Mouse (Mus musculus): ENCODE results near the gene Stxbp5l. TPM values are rescaled to one million over a fixed set of nuclear protein-coding genes. Genes with fewer than 3 reads are reported as not detected.
"Not testable (repeated sequence)": the region's sequence is repeated elsewhere in the genome, so short reads cannot be mapped to it uniquely, and the experiment has no call there.

Stxbp5l gene
- polyA plus RNA-seq, 1 experiment = 1.8 TPM

- peak; percentile 50 for DNase-seq
- 45% methylated on average over 2 of the region's 2 CpGs for WGBS
- TF ChIP-seq POLR2A (IDR thresholded peaks at IDR 0.05; ENCODE audit: low read depth, low read length) = no peak
- TF ChIP-seq CTCF (conservative IDR thresholded peaks at IDR 0.05; ENCODE audit: insufficient read depth, insufficient read length, low read depth, low read length) = no peak
Observed at GRCm38 (mm10) chr16:37363958-37364357, 20.8 kb downstream of the Stxbp5l start.

GRCm38 (mm10) chr16:37355621-37356020 is 29.1 kb downstream of the Stxbp5l start:
- Histone ChIP-seq H3K4me1 (ENCODE audit: control insufficient read depth, insufficient read depth, low read length) (no peaks in the 10 kb centered on the region), H3K27me3 (replicated peaks; ENCODE audit: control insufficient read depth, insufficient read depth, low read length) (no peaks in the 10 kb centered on the region), H3K36me3 (ENCODE audit: control insufficient read depth, insufficient read depth, low read length) (no peaks in the 10 kb centered on the region), H3K27ac (ENCODE audit: insufficient read depth, low read depth, low read length) (no peak overlapping the region), H3K4me3 (ENCODE audit: insufficient read depth, low read depth, low read length) (no peak overlapping the region)
- DNase-seq = no peak
- WGBS = 90% methylated on average over 3 of the region's 3 CpGs
- no peak for TF ChIP-seq POLR2A (IDR thresholded peaks at IDR 0.05; ENCODE audit: low read depth, low read length)
- TF ChIP-seq CTCF (conservative IDR thresholded peaks at IDR 0.05; ENCODE audit: insufficient read depth, insufficient read length, low read depth, low read length) = no peak

More at GRCm38 (mm10) chr16:37363958-37364357, 20.8 kb downstream of the Stxbp5l start:
- H3K27ac ChIP-seq (ENCODE audit: insufficient read depth, low read depth, low read length) = no peak overlapping the region
- H3K4me3 ChIP-seq (ENCODE audit: insufficient read depth, low read depth, low read length) = no peak overlapping the region
- H3K27me3 ChIP-seq (replicated peaks; ENCODE audit: control insufficient read depth, insufficient read depth, low read length) = no peaks in the 10 kb centered on the region
- no peaks in the 10 kb centered on the region; the same call in 1 of the 2 replicates for H3K36me3 ChIP-seq (ENCODE audit: control insufficient read depth, insufficient read depth, low read length)
- no peaks in the 10 kb centered on the region for H3K4me1 ChIP-seq (ENCODE audit: control insufficient read depth, insufficient read depth, low read length)

DNA sequence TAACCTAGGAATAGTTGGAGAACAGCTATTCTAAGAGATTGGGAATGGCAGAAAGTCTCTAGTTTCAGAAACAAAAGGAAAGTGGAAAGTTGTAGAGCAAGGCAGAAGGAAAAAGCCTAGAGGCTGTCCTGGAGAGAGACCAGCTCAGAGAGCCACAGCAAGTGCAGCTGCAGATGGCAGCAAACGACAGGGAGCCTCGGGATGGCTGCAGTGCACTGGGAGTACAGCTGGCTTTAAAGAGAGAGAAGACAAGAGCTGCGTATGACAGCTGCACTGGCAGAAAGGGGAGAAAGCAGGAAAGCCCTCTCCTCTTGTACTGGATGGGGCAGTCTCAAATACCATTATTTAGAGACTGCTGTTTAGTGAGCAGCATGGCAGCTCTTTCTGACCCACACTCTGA is 37.7 kb downstream of the Stxbp5l start:
- no peak for TF ChIP-seq POLR2A (IDR thresholded peaks at IDR 0.05; ENCODE audit: low read depth, low read length)
- TF ChIP-seq CTCF (conservative IDR thresholded peaks at IDR 0.05; ENCODE audit: insufficient read depth, insufficient read length, low read depth, low read length) = peak; percentile 65
- Histone ChIP-seq H3K4me3 (ENCODE audit: insufficient read depth, low read depth, low read length) (no peak overlapping the region), H3K27ac (ENCODE audit: insufficient read depth, low read depth, low read length) (no peak overlapping the region), H3K27me3 (replicated peaks; ENCODE audit: control insufficient read depth, insufficient read depth, low read length) (no peaks in the 10 kb centered on the region), H3K36me3 (ENCODE audit: control insufficient read depth, insufficient read depth, low read length) (no peaks in the 10 kb centered on the region), H3K4me1 (ENCODE audit: control insufficient read depth, insufficient read depth, low read length) (no peaks in the 10 kb centered on the region)
- DNase-seq = peak; percentile 47
- 10% methylated on average over 3 of the region's 3 CpGs for WGBS

DNA sequence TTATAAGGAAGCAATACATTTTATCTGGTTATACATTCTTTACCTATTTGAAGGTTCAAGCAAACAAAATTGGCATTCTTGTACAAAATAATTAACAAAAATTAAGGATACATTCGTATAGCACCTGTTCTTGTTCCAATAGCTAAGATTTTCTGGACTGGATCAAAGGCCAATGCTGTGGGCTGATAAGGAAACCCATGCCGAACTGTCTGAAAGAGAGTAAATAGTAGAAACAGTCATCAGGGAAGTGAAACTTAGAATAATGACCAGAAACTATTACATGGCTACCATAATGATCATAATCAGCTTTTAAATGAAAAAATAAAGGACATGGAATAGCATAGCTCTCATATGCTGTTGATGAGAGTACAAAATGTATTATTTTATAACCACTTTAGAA is 39.8 kb downstream of the Stxbp5l start:
- Histone ChIP-seq H3K4me1 (ENCODE audit: control insufficient read depth, insufficient read depth, low read length) (no peaks in the 10 kb centered on the region), H3K4me3 (ENCODE audit: insufficient read depth, low read depth, low read length) (no peak overlapping the region), H3K27me3 (replicated peaks; ENCODE audit: control insufficient read depth, insufficient read depth, low read length) (no peaks in the 10 kb centered on the region), H3K36me3 (ENCODE audit: control insufficient read depth, insufficient read depth, low read length) (no peaks in the 10 kb centered on the region), H3K27ac (ENCODE audit: insufficient read depth, low read depth, low read length) (no peak overlapping the region)
- 46% methylated on average over 2 of the region's 2 CpGs for WGBS
- TF ChIP-seq POLR2A (IDR thresholded peaks at IDR 0.05; ENCODE audit: low read depth, low read length) = no peak
- TF ChIP-seq CTCF (conservative IDR thresholded peaks at IDR 0.05; ENCODE audit: insufficient read depth, insufficient read length, low read depth, low read length) = no peak
- DNase-seq = no peak

DNA sequence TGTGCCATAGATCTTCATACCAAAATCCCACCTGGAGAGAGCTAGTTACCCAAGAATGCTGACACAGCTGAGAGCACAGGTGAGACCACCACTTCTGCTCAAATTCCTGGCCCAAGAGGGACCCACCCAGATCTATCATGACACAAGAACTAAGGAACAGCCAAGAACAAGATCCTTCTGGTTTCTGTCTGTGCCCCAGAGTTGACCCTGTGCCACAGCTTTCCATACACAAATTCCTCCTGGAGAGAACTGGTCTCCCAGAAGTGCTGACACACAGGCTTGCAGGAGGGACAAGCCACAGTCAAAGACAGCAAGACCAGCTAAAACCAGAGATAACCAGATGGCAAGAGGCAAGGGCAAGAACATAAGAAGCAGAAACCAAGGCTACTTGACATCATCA is 43.3 kb downstream of the Stxbp5l start:
- H3K27me3 ChIP-seq (replicated peaks; ENCODE audit: control insufficient read depth, insufficient read depth, low read length); H3K27ac ChIP-seq (ENCODE audit: insufficient read depth, low read depth, low read length); H3K4me1 ChIP-seq (ENCODE audit: control insufficient read depth, insufficient read depth, low read length); H3K4me3 ChIP-seq (ENCODE audit: insufficient read depth, low read depth, low read length); H3K36me3 ChIP-seq (ENCODE audit: control insufficient read depth, insufficient read depth, low read length); DNase-seq: not testable (repeated sequence)

DNA sequence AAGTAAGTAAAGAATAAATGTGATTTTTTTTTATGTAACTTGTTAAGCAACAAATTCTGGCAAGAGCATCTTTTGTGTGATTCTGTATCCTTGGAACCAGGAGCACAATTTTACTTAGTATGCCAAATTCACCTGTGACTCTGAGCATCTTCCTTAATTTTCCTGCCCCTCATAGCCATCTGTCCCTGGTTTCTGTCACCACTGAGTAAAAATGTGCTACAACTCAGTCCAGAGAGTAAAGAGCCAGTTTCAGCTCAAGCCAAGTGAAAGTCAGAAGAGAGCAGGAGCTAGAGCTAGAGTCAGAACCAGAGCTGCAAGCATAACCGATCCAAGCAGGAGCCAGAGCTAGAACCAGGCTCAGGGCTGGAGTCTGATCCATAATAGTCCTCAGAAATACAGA is 46.6 kb downstream of the Stxbp5l start:
- WGBS = 94% methylated on average over 1 of the region's 1 CpGs
- TF ChIP-seq POLR2A (IDR thresholded peaks at IDR 0.05; ENCODE audit: low read depth, low read length) = no peak
- TF ChIP-seq CTCF (conservative IDR thresholded peaks at IDR 0.05; ENCODE audit: insufficient read depth, insufficient read length, low read depth, low read length) = no peak
- H3K36me3 ChIP-seq (ENCODE audit: control insufficient read depth, insufficient read depth, low read length) = no peaks in the 10 kb centered on the region
- H3K27me3 ChIP-seq (replicated peaks; ENCODE audit: control insufficient read depth, insufficient read depth, low read length) = no peaks in the 10 kb centered on the region
- H3K27ac ChIP-seq (ENCODE audit: insufficient read depth, low read depth, low read length) = no peak overlapping the region
- no peaks in the 10 kb centered on the region for H3K4me1 ChIP-seq (ENCODE audit: control insufficient read depth, insufficient read depth, low read length)
- no peak overlapping the region for H3K4me3 ChIP-seq (ENCODE audit: insufficient read depth, low read depth, low read length)
- no peak for DNase-seq

DNA sequence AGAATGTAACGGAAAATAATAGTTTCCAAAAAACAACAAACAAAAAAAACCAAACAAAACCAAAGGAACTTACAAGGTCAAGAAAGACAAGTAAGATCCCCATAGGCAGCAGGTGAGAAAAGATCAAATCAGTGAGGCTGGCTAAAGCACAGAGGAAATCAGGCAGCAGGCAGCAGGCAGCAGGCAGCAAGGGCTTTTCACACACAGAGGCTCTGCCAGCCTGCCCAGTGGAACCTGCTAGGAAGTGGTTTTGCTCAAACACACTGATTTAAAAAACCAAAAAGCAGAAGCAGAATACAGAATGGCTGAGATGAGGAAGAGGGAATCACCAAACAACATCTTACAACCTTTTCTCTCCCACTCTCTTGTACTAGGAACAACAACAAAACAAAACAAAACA is 47.2 kb downstream of the Stxbp5l start:
- Histone ChIP-seq H3K4me1 (ENCODE audit: control insufficient read depth, insufficient read depth, low read length) (no peaks in the 10 kb centered on the region), H3K27ac (ENCODE audit: insufficient read depth, low read depth, low read length) (0 out of 2 replicates have a peak overlapping the region, but pooled peaks have one; percentile 50), H3K36me3 (ENCODE audit: control insufficient read depth, insufficient read depth, low read length) (no peaks in the 10 kb centered on the region), H3K27me3 (replicated peaks; ENCODE audit: control insufficient read depth, insufficient read depth, low read length) (no peaks in the 10 kb centered on the region), H3K4me3 (ENCODE audit: insufficient read depth, low read depth, low read length) (no peak overlapping the region)
- 64% methylated on average over 1 of the region's 1 CpGs for WGBS
- DNase-seq = no peak
- TF ChIP-seq CTCF (conservative IDR thresholded peaks at IDR 0.05; ENCODE audit: insufficient read depth, insufficient read length, low read depth, low read length) (no peak), POLR2A (IDR thresholded peaks at IDR 0.05; ENCODE audit: low read depth, low read length) (no peak)

GRCm38 (mm10) chr16:37304441-37304840 is 80.3 kb downstream of the Stxbp5l start:
- TF ChIP-seq POLR2A (IDR thresholded peaks at IDR 0.05; ENCODE audit: low read depth, low read length) (no peak), CTCF (conservative IDR thresholded peaks at IDR 0.05; ENCODE audit: insufficient read depth, insufficient read length, low read depth, low read length) (no peak)
- WGBS = 97% methylated on average over 1 of the region's 1 CpGs

More at GRCm38 (mm10) chr16:37304441-37304840, 80.3 kb downstream of the Stxbp5l start:
- Histone ChIP-seq H3K4me1 (ENCODE audit: control insufficient read depth, insufficient read depth, low read length) (no peaks in the 10 kb centered on the region), H3K36me3 (ENCODE audit: control insufficient read depth, insufficient read depth, low read length) (no peaks in the 10 kb centered on the region), H3K27ac (ENCODE audit: insufficient read depth, low read depth, low read length) (no peak overlapping the region), H3K27me3 (replicated peaks; ENCODE audit: control insufficient read depth, insufficient read depth, low read length) (no peaks in the 10 kb centered on the region), H3K4me3 (ENCODE audit: insufficient read depth, low read depth, low read length) (no peak overlapping the region)
- DNase-seq = no peak
